Mouse (Mus musculus) yolk sac, embryonic 10.5 days (tissue): ENCODE measurements around the gene Sp2.

ENCODE experiments used
- DNase-seq: peaks from one replicate; pipeline ENCODE4 v3.0.0-alpha.2; 2017; ENCODE audit warnings: low spot score

Sp2 gene

GRCm38 (mm10) chr11:96969746-96970145 lies 13.0 kb downstream of the Sp2 start:
- DNase-seq = peak; percentile 49

- DNase-seq = peak; percentile 57
Observed at GRCm38 (mm10) chr11:96969280-96969722, 13.5 kb downstream of the Sp2 start.

- DNase-seq = peak; percentile 59
Observed at GRCm38 (mm10) chr11:96968476-96968875, 14.3 kb downstream of the Sp2 start.

GRCm38 (mm10) chr11:96967544-96968269 lies 15.1 kb downstream of the Sp2 start:
- DNase-seq = no peak

GRCm38 (mm10) chr11:96966914-96967543 lies 15.7 kb downstream of the Sp2 start:
- DNase-seq = peak; percentile 50

- DNase-seq = peak; percentile 35
Observed at GRCm38 (mm10) chr11:96966172-96966571, 16.6 kb downstream of the Sp2 start.

- DNase-seq = peak; percentile 81
Observed at GRCm38 (mm10) chr11:96963580-96963979, 19.2 kb downstream of the Sp2 start.

- DNase-seq = no peak
Observed at GRCm38 (mm10) chr11:96957061-96957805, 25.5 kb downstream of the Sp2 start.

- DNase-seq = no peak
Observed at GRCm38 (mm10) chr11:96956009-96956724, 26.6 kb downstream of the Sp2 start.

GRCm38 (mm10) chr11:96955094-96955493 lies 27.7 kb downstream of the Sp2 start:
- DNase-seq = no peak

- no peak for DNase-seq
Observed at GRCm38 (mm10) chr11:96952896-96953295, 29.9 kb downstream of the Sp2 start.

GRCm38 (mm10) chr11:96952426-96952825 lies 30.3 kb downstream of the Sp2 start:
- DNase-seq = no peak

- DNase-seq = no peak
Observed at GRCm38 (mm10) chr11:96950767-96951166, 32.0 kb downstream of the Sp2 start.

GRCm38 (mm10) chr11:96947849-96948248 lies 34.9 kb downstream of the Sp2 start:
- DNase-seq = peak; percentile 52

GRCm38 (mm10) chr11:96946498-96946897 lies 36.3 kb downstream of the Sp2 start:
- DNase-seq = no peak

GRCm38 (mm10) chr11:96944844-96945580 lies 37.7 kb downstream of the Sp2 start:
- DNase-seq = no peak

GRCm38 (mm10) chr11:96943746-96944304 lies 38.9 kb downstream of the Sp2 start, which contains the start of gene Pnpo:
Gene Pnpo (minus strand): TSS chr11:96943986.
- DNase-seq = peak; percentile 95

- no peak for DNase-seq
Observed at GRCm38 (mm10) chr11:96941989-96942590, 40.7 kb downstream of the Sp2 start.

GRCm38 (mm10) chr11:96940578-96941465 lies 41.9 kb downstream of the Sp2 start:
- no peak for DNase-seq

GRCm38 (mm10) chr11:96938426-96938800 lies 44.3 kb downstream of the Sp2 start:
- no peak for DNase-seq
